Mouse (Mus musculus) E14TG2a.4 (cell line): ENCODE data around the gene Tenm3.
A peak's percentile ranks its signal among the peaks of the same experiment; 100 is the strongest.

Experiments used
- H3K27me3 ChIP-seq: 2 replicates; pipeline ENCODE4 v1.6.1; 2014; ENCODE audit warnings: low read length, control low read depth; ENCODE audit not compliant: insufficient read depth
- H3K36me3 ChIP-seq: 2 replicates; pipeline ENCODE4 v1.6.1; 2014; ENCODE audit warnings: low read length, control low read depth; ENCODE audit not compliant: insufficient read depth
- H3K4me1 ChIP-seq: replicated peaks from 2 replicates; pipeline ENCODE4 v1.6.1; 2014; ENCODE audit warnings: low read depth, low read length, control low read depth
- H3K4me3 ChIP-seq: replicated peaks from 2 replicates; pipeline ENCODE4 v1.5.1; 2014; ENCODE audit warnings: mild to moderate bottlenecking, low read length
- H3K9me3 ChIP-seq: 2 replicates; pipeline ENCODE4 v1.6.1; 2014; ENCODE audit warnings: low read length, control low read depth
- CTCF ChIP-seq: conservative IDR thresholded peaks from 2 replicates; pipeline ENCODE4 v1.5.1; 2014; ENCODE audit warnings: low read length
- NANOG ChIP-seq: IDR thresholded peaks from 2 replicates; pipeline ENCODE4 v1.6.1; 2014; ENCODE audit warnings: borderline replicate concordance, low read length, mixed read lengths
- POU5F1 ChIP-seq: IDR thresholded peaks from 2 replicates; pipeline ENCODE4 v1.6.1; 2014; ENCODE audit warnings: low read length, borderline replicate concordance

Gene Tenm3

GRCm38 (mm10) chr8:48259832-48260231 is 583.9 kb downstream of the Tenm3 start:
- Histone ChIP-seq H3K4me3 (no peak overlapping the region), H3K9me3 (peaks cover 4% of the 10 kb centered on the region; the same call in 1 of the 2 replicates), H3K27me3 (no peaks in the 10 kb centered on the region), H3K4me1 (no peaks in the 10 kb centered on the region), H3K36me3 (0 out of 2 replicates have a peak, but pooled peaks cover 3% of the 10 kb centered on the region)
- TF ChIP-seq POU5F1 = no peak
- TF ChIP-seq NANOG = no peak
- TF ChIP-seq CTCF = no peak

GRCm38 (mm10) chr8:48243876-48244275 is 599.9 kb downstream of the Tenm3 start:
- H3K36me3 ChIP-seq = 0 out of 2 replicates have a peak, but pooled peaks cover 2% of the 10 kb centered on the region
- no peaks in the 10 kb centered on the region for H3K27me3 ChIP-seq
- no peak for TF ChIP-seq NANOG
- no peak for TF ChIP-seq CTCF
- TF ChIP-seq POU5F1 = no peak
- H3K9me3 ChIP-seq = no peaks in the 10 kb centered on the region
- H3K4me3 ChIP-seq = no peak overlapping the region
- no peaks in the 10 kb centered on the region for H3K4me1 ChIP-seq

- TF ChIP-seq POU5F1 = no peak
- TF ChIP-seq NANOG = no peak
- no peak for TF ChIP-seq CTCF
- no peaks in the 10 kb centered on the region for H3K4me1 ChIP-seq
- peaks cover 9% of the 10 kb centered on the region; the same call in 1 of the 2 replicates for H3K36me3 ChIP-seq
- no peak overlapping the region for H3K4me3 ChIP-seq
- H3K27me3 ChIP-seq = peaks cover 2% of the 10 kb centered on the region; the same call in 1 of the 2 replicates
- no peaks in the 10 kb centered on the region for H3K9me3 ChIP-seq
Measured at GRCm38 (mm10) chr8:48240917-48241531, 602.7 kb downstream of the Tenm3 start.

GRCm38 (mm10) chr8:48236968-48237367 is 606.8 kb downstream of the Tenm3 start:
- H3K4me3 ChIP-seq = no peak overlapping the region
- H3K27me3 ChIP-seq = peaks cover 4% of the 10 kb centered on the region; the same call in 1 of the 2 replicates
- H3K4me1 ChIP-seq = peaks cover 8% of the 10 kb centered on the region; the same call in 1 of the 2 replicates
- no peak for TF ChIP-seq POU5F1
- TF ChIP-seq CTCF = no peak
- no peak for TF ChIP-seq NANOG
- no peaks in the 10 kb centered on the region for H3K9me3 ChIP-seq
- H3K36me3 ChIP-seq = peaks cover 15% of the 10 kb centered on the region

GRCm38 (mm10) chr8:48232927-48233326 is 610.8 kb downstream of the Tenm3 start:
- Histone ChIP-seq H3K4me3 (no peak overlapping the region), H3K9me3 (peaks cover 9% of the 10 kb centered on the region)
- TF ChIP-seq POU5F1 (no peak), NANOG (no peak), CTCF (no peak)

GRCm38 (mm10) chr8:48231882-48232281 is 611.9 kb downstream of the Tenm3 start:
- Histone ChIP-seq H3K36me3 (peaks cover 10% of the 10 kb centered on the region; the same call in 1 of the 2 replicates), H3K4me1 (peaks cover 8% of the 10 kb centered on the region), H3K9me3 (peaks cover 9% of the 10 kb centered on the region), H3K4me3 (no peak overlapping the region), H3K27me3 (peaks cover 33% of the 10 kb centered on the region)
- TF ChIP-seq POU5F1 (no peak), CTCF (no peak), NANOG (no peak)

More at GRCm38 (mm10) chr8:48232927-48233326, 610.8 kb downstream of the Tenm3 start:
- Histone ChIP-seq H3K36me3 (peaks cover 10% of the 10 kb centered on the region; the same call in 1 of the 2 replicates), H3K4me1 (peaks cover 8% of the 10 kb centered on the region), H3K27me3 (peaks cover 29% of the 10 kb centered on the region)

- no peak overlapping the region for H3K4me3 ChIP-seq
- H3K4me1 ChIP-seq = peaks cover 8% of the 10 kb centered on the region
- peaks cover 9% of the 10 kb centered on the region for H3K9me3 ChIP-seq
- TF ChIP-seq CTCF = no peak
- no peak for TF ChIP-seq POU5F1
- TF ChIP-seq NANOG = no peak
- H3K36me3 ChIP-seq = peaks cover 10% of the 10 kb centered on the region; the same call in 1 of the 2 replicates
- peaks cover 35% of the 10 kb centered on the region for H3K27me3 ChIP-seq
Measured at GRCm38 (mm10) chr8:48231389-48231788, 612.4 kb downstream of the Tenm3 start.

GRCm38 (mm10) chr8:48228676-48229075 is 615.1 kb downstream of the Tenm3 start:
- no peak for TF ChIP-seq POU5F1
- TF ChIP-seq CTCF = no peak
- TF ChIP-seq NANOG = no peak

GRCm38 (mm10) chr8:48224753-48225152 is 619.0 kb downstream of the Tenm3 start:
- H3K4me3 ChIP-seq = 0 out of 2 replicates have a peak overlapping the region, but pooled peaks have one; percentile 1
- TF ChIP-seq POU5F1 (no peak), NANOG (no peak), CTCF (no peak)
- H3K27me3 ChIP-seq = peaks cover 67% of the 10 kb centered on the region
- peaks cover 9% of the 10 kb centered on the region for H3K9me3 ChIP-seq
- peaks cover 38% of the 10 kb centered on the region for H3K4me1 ChIP-seq
- H3K36me3 ChIP-seq = 0 out of 2 replicates have a peak, but pooled peaks cover 3% of the 10 kb centered on the region

More at GRCm38 (mm10) chr8:48228676-48229075, 615.1 kb downstream of the Tenm3 start:
- H3K27me3 ChIP-seq = peaks cover 39% of the 10 kb centered on the region
- peak overlapping the region; percentile 76 for H3K4me3 ChIP-seq
- H3K4me1 ChIP-seq = peaks cover 13% of the 10 kb centered on the region
- H3K9me3 ChIP-seq = peaks cover 9% of the 10 kb centered on the region
- H3K36me3 ChIP-seq = 0 out of 2 replicates have a peak, but pooled peaks cover 3% of the 10 kb centered on the region
